Mouse (Mus musculus) fibroblast of lung, adult 2 months (primary cell): ENCODE measurements around the gene Ppat.
"Not testable (repeated sequence)": the region's sequence is repeated elsewhere in the genome, so short reads cannot be mapped to it uniquely, and the experiment has no call there.

Source experiments
- DNase-seq: peaks from one replicate; pipeline ENCODE4 v3.0.0-alpha.2; 2011; ENCODE audit warnings: low read depth

Ppat gene

GRCm38 (mm10) chr5:76947758-76948157 lies 3.6 kb downstream of the Ppat start:
- no peak for DNase-seq

GRCm38 (mm10) chr5:76947142-76947541 lies 4.2 kb downstream of the Ppat start:
- DNase-seq: no peak

GRCm38 (mm10) chr5:76945678-76946033 lies 5.7 kb downstream of the Ppat start:
- no peak for DNase-seq

GRCm38 (mm10) chr5:76944965-76945677 lies 6.3 kb downstream of the Ppat start:
- DNase-seq: no peak

- no peak for DNase-seq
Observed at GRCm38 (mm10) chr5:76942505-76942904, 8.9 kb downstream of the Ppat start.

- DNase-seq: no peak
Observed at GRCm38 (mm10) chr5:76941975-76942374, 9.4 kb downstream of the Ppat start.

- no peak for DNase-seq
Observed at GRCm38 (mm10) chr5:76939717-76940116, 11.7 kb downstream of the Ppat start.

- no peak for DNase-seq
Observed at GRCm38 (mm10) chr5:76929180-76929877, 22.0 kb downstream of the Ppat start.

GRCm38 (mm10) chr5:76928124-76928832 lies 23.1 kb downstream of the Ppat start:
- peak; percentile 68 for DNase-seq

GRCm38 (mm10) chr5:76924296-76924695 lies 27.1 kb downstream of the Ppat start:
- DNase-seq: no peak

- DNase-seq: peak; percentile 24
Observed at GRCm38 (mm10) chr5:76923428-76923827, 27.9 kb downstream of the Ppat start.

- DNase-seq: no peak
Observed at GRCm38 (mm10) chr5:76922833-76923232, 28.5 kb downstream of the Ppat start.

- DNase-seq: not testable (repeated sequence)
Observed at GRCm38 (mm10) chr5:76912522-76912921, 38.9 kb downstream of the Ppat start.

GRCm38 (mm10) chr5:76910807-76911206 lies 40.6 kb downstream of the Ppat start:
- DNase-seq: no peak

- DNase-seq: no peak
Observed at GRCm38 (mm10) chr5:76906155-76906499, 45.3 kb downstream of the Ppat start.

- peak; percentile 85 for DNase-seq
Observed at GRCm38 (mm10) chr5:76905405-76906154, 45.8 kb downstream of the Ppat start, which contains the start of gene Aasdh. Aasdh (minus strand) TSS chr5:76905514.

- DNase-seq: no peak
Observed at GRCm38 (mm10) chr5:76904713-76905404, 46.5 kb downstream of the Ppat start.

GRCm38 (mm10) chr5:76902131-76902530 lies 49.2 kb downstream of the Ppat start:
- no peak for DNase-seq

- DNase-seq: no peak
Observed at GRCm38 (mm10) chr5:76893084-76893483, 58.3 kb downstream of the Ppat start.

GRCm38 (mm10) chr5:76892608-76893007 lies 58.8 kb downstream of the Ppat start:
- no peak for DNase-seq

- DNase-seq: no peak
Observed at GRCm38 (mm10) chr5:76887011-76887410, 64.4 kb downstream of the Ppat start.

- DNase-seq: no peak
Observed at GRCm38 (mm10) chr5:76884107-76884506, 67.3 kb downstream of the Ppat start.
